Mouse (Mus musculus) embryo, embryonic 10 days (tissue): ENCODE results near the gene Enpp3.

Experiments used
- DNase-seq: peaks from one replicate; pipeline ENCODE4 v3.0.0-alpha.2; 2015; ENCODE audit warnings: low spot score

Enpp3 gene

GRCm38 (mm10) chr10:24763257-24763656 lies 79.4 kb downstream of the Enpp3 start:
- DNase-seq, result no peak

DNA sequence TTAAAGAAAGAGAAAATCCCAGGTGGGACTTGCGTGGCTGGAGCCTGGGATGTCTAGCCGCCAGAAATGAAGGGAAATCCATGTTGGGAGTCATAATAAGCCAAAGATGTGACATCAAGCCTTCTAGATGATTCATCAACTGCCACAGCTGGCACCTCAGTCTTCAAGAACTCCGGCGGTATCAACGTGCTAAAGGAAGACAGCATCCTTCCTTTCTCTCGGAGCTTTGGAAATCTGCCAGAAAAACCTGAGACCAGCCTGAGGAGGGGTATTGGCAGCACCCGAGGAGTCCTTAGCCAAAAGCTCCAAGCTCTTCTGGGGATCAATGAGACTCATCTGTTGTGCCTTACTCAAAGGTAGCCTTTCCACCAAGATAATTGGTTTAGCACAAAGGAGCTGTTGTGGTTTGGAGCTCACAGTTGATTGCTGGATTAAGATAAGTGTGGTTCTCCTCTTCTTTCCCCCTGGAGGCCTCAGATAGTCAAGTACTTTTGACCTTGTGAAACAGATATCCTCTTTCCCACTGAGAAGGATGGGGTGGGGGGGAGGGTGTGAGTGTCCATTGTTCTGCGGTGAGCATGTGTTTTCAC lies 84.2 kb downstream of the Enpp3 start:
- DNase-seq, result no peak

DNA sequence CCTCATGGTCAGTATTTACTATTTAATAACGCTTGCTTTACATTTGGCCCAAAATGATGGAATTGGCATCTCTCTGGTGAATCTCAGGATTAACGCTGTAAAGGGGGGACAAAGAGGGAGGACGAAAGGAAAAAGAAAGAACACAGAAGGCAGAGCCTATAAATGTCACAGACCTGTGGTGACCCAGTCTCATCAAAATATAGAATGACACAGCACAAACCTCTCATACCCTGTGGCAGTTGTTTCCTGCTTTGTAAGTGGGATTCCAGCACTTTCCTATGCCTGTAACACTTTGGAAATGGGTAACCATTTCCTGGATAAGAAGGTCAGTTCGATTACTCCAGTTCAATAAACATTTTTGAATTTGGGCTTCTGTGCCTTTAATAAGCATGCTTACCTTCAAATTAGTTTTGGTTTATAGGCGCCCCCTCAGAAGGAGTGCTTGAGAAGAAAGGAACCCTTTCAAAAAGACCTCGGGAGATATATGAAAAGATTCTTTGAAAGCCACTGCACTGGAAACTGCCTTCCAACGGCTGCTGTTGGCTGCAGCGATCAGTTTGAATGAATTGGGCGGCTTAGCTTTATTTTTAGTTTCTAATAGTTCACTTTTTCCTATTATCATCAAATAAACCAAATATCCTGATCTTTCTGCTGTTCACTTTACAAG lies 87.6 kb downstream of the Enpp3 start:
- no peak for DNase-seq

GRCm38 (mm10) chr10:24754251-24754835 lies 88.3 kb downstream of the Enpp3 start:
- DNase-seq, result peak; percentile 17

- DNase-seq, result no peak
Measured at GRCm38 (mm10) chr10:24753536-24754250, 88.9 kb downstream of the Enpp3 start.

DNA sequence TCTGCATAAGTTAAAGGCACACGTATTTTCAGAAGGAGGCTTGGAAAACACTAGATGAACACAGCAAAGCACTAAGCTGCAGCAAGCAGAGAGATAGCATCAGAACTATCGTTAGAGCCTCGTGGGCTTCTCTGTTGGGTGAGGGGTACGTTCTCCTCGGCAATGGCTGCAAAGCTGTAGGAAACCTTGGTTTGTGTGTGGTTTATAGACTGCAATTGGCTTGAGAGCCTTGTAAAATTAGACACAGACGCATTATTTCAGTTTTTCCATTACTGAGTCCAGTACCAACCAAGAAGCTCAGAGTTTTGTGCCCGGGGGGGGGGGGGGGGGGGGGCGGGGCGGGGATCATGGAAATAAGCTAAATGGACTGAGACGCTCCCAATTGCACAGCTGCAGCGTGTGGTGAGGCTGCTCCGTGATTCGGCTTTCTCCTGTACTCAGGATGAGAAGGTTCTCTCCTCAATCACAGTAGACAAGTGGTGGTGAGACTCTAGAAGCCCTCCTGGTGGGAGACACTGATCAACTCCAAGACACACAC lies 99.6 kb downstream of the Enpp3 start:
- no peak for DNase-seq

DNA sequence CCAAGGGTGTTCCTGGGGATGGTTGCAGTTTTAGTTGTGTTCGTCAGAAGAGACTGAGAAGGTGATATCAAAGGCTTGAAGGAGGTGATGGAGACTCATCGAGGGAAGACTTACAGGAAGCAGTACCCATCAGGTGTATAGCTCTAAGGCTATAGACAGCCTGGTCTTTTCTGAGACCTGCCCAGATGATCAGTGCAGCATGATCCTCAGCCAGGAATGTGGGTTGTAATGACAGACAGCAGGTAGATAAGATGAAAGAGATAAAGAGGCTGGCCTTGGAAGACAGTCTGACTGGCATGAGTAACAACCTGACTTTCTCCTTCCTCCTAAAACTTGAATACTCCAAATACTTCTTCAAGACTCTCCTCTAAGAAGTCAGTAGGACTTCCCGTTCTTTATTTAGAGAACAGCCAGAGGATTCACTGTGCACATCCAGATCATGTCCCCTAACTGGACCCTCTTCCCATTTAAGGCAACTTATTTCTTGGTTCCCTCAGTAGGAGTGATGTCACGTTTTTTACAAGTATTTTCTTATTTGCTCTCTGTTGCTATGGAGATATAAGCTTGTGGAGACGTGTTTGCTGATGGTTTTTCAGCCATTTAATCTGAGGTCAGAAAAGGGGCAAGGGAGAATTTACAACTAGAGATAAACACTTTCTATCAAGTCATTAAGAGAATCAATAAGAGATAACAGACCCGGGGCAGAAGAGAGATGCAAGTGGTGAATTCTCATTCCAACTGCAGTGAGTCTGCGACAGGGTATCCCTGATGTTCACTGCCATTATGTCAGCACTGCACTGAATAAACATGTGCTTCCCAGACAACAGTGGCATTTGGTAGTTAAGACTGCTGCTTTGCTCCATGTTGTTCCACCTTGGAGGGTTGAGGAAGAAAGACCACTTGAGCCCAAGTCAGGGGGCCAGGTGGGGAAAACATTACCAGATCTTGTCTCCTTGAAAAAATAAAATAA lies 101.1 kb downstream of the Enpp3 start:
- no peak for DNase-seq

- DNase-seq, result no peak
Measured at GRCm38 (mm10) chr10:24739171-24739570, 103.5 kb downstream of the Enpp3 start.

DNA sequence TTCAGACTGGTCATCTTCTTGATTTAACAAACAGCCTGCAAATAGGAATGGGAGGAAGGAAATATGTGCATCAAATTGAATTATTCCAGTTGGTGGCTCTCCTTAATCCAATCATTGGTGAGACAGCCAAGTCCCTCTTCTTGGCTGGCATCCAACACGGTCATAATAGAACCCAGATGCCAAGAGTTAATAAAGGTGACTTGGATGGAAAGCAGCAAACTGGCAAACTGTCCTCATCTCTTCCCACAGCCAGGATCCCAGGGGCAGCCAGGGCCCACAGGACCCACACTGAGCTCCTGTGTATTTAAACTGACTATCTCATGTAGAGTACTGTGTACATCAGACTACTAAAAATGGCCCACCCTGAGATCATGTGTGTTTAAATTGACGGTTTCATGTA lies 104.2 kb downstream of the Enpp3 start:
- DNase-seq, result no peak

GRCm38 (mm10) chr10:24735027-24735777 lies 107.4 kb downstream of the Enpp3 start:
- no peak for DNase-seq

DNA sequence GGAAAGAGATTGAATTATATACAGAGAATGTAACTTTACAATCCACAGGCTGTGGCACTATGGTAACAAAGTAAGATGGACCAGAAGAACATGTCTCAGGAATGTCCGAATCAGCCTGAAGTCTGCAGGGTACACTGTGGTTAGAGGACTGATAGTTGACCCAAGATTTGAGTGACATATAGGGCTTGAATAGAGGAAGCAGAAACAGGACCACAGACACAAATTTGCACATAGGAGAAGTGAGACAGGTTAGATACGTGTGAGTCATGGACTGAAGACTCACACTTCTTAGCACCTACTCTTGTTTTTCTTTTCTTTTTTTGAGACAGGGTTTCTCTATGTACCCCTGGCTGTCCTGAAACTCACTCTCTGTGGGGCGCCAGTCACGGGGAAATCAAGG lies 115.1 kb downstream of the Enpp3 start:
- no peak for DNase-seq

- DNase-seq, result no peak
Measured at GRCm38 (mm10) chr10:24725197-24725596, 117.4 kb downstream of the Enpp3 start.
